ENCODE assay signal across 9 mouse cellular contexts in the genomic region with DNA sequence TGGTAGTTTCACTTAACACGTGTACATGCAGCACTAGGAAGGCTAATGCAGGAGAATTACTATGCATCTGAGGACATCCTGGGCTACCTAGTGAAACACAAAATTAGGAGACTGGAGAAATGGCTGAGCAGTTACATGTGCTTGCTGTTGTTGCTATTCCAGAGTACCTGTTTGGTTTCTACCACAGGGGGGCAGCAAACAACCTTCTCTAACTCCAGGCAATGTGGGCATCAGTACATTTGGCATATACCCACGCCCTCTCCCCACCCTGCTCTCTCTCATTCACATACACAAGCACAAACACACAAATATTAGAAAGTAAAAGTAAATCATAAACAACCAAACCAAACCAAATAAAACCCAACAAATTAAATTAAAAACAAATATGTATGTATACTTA. TPM values are rescaled to one million over a fixed set of nuclear protein-coding genes. Genes with fewer than 3 reads are reported as not detected.
A peak's percentile ranks its signal among the peaks of the same experiment; 100 is the strongest.
DNase-seq lines count a peak whose midpoint lies in the region; ATAC-seq and TF ChIP-seq lines count a peak whose summit lies in the region.
"Had no signal": no experiment of that assay in that cellular context is flagged by ENCODE, and none has a peak within 500 bp of the region (broad histone marks: within the 10 kb centered on the region; RNA-seq: fewer than 3 reads in every experiment).

No protein-coding gene starts in this region.

- peak; percentile 64 for DNase-seq in forebrain, embryonic 11.5 days (ENCODE audit: low spot score)
- no peak for DNase-seq in G1E (ENCODE audit: low spot score)
- peak; percentile 46 to 50 for DNase-seq in cerebellum, adult 2 months
- peak; percentile 10 to 23 for DNase-seq in gastrocnemius, adult 8-10 months (ENCODE audit: low spot score in 2 of 2)
- peak; percentile 19 for DNase-seq in large intestine, adult 2 months (ENCODE audit: low read depth, low spot score)
- DNase-seq in lung, postnatal 14 days: peak; percentile 64
- peak; percentile 36 for DNase-seq in right cerebral cortex, postnatal 36 days (ENCODE audit: low spot score in 2 of 2)

- ATAC-seq in forebrain, embryonic 11.5 days (replicated peaks; ENCODE audit: low FRiP score): 0 out of 2 replicates have a peak, but pooled peaks have one; percentile 27
- ATAC-seq in forebrain, embryonic 13.5 days: no peak; the same call in 1 of the 2 replicates
- no peak for ATAC-seq in G1E (ENCODE audit: extremely low read depth, insufficient number of reproducible peaks, low FRiP score, poor library complexity, severe bottlenecking)

- no peak overlapping the region for H3K4me3 ChIP-seq in forebrain, embryonic 11.5 days (ENCODE audit: low read depth, low read length)
- no peak overlapping the region for H3K4me3 ChIP-seq in forebrain, embryonic 13.5 days
- H3K4me3 ChIP-seq in G1E (ENCODE audit: low read depth, low read length): no peak overlapping the region
- H3K4me3 ChIP-seq in cerebellum, adult 2 months (replicated peaks; ENCODE audit: insufficient read depth, low read depth, low read length): no peak overlapping the region
- H3K4me3 ChIP-seq: limb, embryonic 12.5 days had no signal

- H3K27me3 ChIP-seq in forebrain, embryonic 11.5 days (ENCODE audit: control insufficient read depth, insufficient read depth, low read length): no peaks in the 10 kb centered on the region
- no peaks in the 10 kb centered on the region for H3K27me3 ChIP-seq in forebrain, embryonic 13.5 days
- H3K27me3 ChIP-seq in G1E (ENCODE audit: insufficient read depth, low read length): no peaks in the 10 kb centered on the region
- no peaks in the 10 kb centered on the region for H3K27me3 ChIP-seq in cerebellum, adult 2 months (ENCODE audit: control insufficient read depth, insufficient read depth, low read length)
- H3K27me3 ChIP-seq: limb, embryonic 12.5 days had no signal

- no peaks in the 10 kb centered on the region for H3K9me3 ChIP-seq in forebrain, embryonic 11.5 days (ENCODE audit: control insufficient read depth, low read length)
- H3K9me3 ChIP-seq in forebrain, embryonic 13.5 days (replicated peaks): no peaks in the 10 kb centered on the region
- H3K9me3 ChIP-seq in G1E (replicated peaks): no peaks in the 10 kb centered on the region
- H3K9me3 ChIP-seq: limb, embryonic 12.5 days had no signal

- WGBS in forebrain, embryonic 11.5 days: 76% methylated on average over 2 of the region's 2 CpGs
- WGBS in forebrain, embryonic 13.5 days: 53% methylated on average over 2 of the region's 2 CpGs
- 42% methylated on average over 2 of the region's 2 CpGs for WGBS in cerebellum, adult 2 months
- 48% methylated on average over 2 of the region's 2 CpGs for WGBS in large intestine, adult 2 months

- H3K4me2 ChIP-seq in forebrain, embryonic 11.5 days (ENCODE audit: low read depth, low read length, severe bottlenecking): no peak overlapping the region
- no peak overlapping the region for H3K4me2 ChIP-seq in forebrain, embryonic 13.5 days
- H3K4me2 ChIP-seq: limb, embryonic 12.5 days had no signal

- peak; percentile 47; the same call in 1 of the 2 replicates for TF ChIP-seq CTCF in G1E (IDR thresholded peaks at IDR 0.05; ENCODE audit: low read depth, low read length)
- TF ChIP-seq CTCF in cerebellum, adult 2 months (IDR thresholded peaks at IDR 0.05; ENCODE audit: borderline replicate concordance, insufficient read depth, low read depth, low read length): peak; percentile 67

- H3K4me1 ChIP-seq in forebrain, embryonic 11.5 days (replicated peaks; ENCODE audit: control insufficient read depth, insufficient read depth, low read length): no peaks in the 10 kb centered on the region
- no peaks in the 10 kb centered on the region for H3K4me1 ChIP-seq in forebrain, embryonic 13.5 days
- peaks cover 17% of the 10 kb centered on the region for H3K4me1 ChIP-seq in G1E (ENCODE audit: insufficient read depth, low read depth, low read length)
- H3K4me1 ChIP-seq in cerebellum, adult 2 months (ENCODE audit: control insufficient read depth, insufficient read depth, low read length): no peaks in the 10 kb centered on the region
- H3K4me1 ChIP-seq: limb, embryonic 12.5 days had no signal

- TF ChIP-seq POLR2A in cerebellum, adult 2 months (IDR thresholded peaks at IDR 0.05; ENCODE audit: borderline replicate concordance, insufficient read depth, low read length): no peak

- no peak overlapping the region for H3K9ac ChIP-seq in forebrain, embryonic 11.5 days (ENCODE audit: low read length)
- H3K9ac ChIP-seq in forebrain, embryonic 13.5 days: no peak overlapping the region
- H3K9ac ChIP-seq: limb, embryonic 12.5 days had no signal

- no peak overlapping the region for H3K27ac ChIP-seq in forebrain, embryonic 11.5 days (ENCODE audit: low read depth, low read length)
- no peak overlapping the region for H3K27ac ChIP-seq in forebrain, embryonic 13.5 days
- no peak overlapping the region for H3K27ac ChIP-seq in cerebellum, adult 2 months (ENCODE audit: insufficient read depth, low read length)
- H3K27ac ChIP-seq: limb, embryonic 12.5 days had no signal

- H3K36me3 ChIP-seq in forebrain, embryonic 11.5 days (ENCODE audit: control insufficient read depth, insufficient read depth, low read length): peaks cover 2% of the 10 kb centered on the region; the same call in 1 of the 2 replicates
- H3K36me3 ChIP-seq in forebrain, embryonic 13.5 days (ENCODE audit: poor library complexity, severe bottlenecking): peaks cover 53% of the 10 kb centered on the region
- H3K36me3 ChIP-seq in G1E (replicated peaks): peaks cover 52% of the 10 kb centered on the region

RNA-seq across cellular contexts. Expression of gene Pdcl, which starts 21.1 kb away (rescaled TPM):
- 65.0 and 71.7 TPM in 2 replicates for polyA plus RNA-seq in forebrain, embryonic 11.5 days (2014; fragmentation: Nextera tagmentation; extraction: Ambion mirVana)
- polyA plus RNA-seq in forebrain, embryonic 13.5 days (2015; fragmentation: Nextera tagmentation; extraction: Ambion mirVana): 74.2 and 77.9 TPM in 2 replicates
- 43.0 and 46.4 TPM in 2 replicates for total RNA-seq in G1E (2014; fragmentation: Nextera tagmentation)
- 58.4 and 72.6 TPM in 2 replicates for total RNA-seq in G1E (2017)
- 13.6 and 22.7 TPM in 2 replicates for polyA plus RNA-seq in G1E (2012)
- polyA plus RNA-seq in cerebellum, adult 2 months (2012; rRNA removed): 31.0 and 33.7 TPM in 2 replicates
- 10 to 100 TPM in 1 of 4 experiments, 1 to 10 TPM in 3; 8.2 to 11.7 (median 8.9) TPM for total RNA-seq in gastrocnemius, adult 8-10 months (2022)
- 8.3 and 9.8 TPM in 2 replicates for polyA plus RNA-seq in large intestine, adult 2 months (2012; rRNA removed)

RNA-seq across cellular contexts. Expression of gene Rc3h2, which starts 42.5 kb away (rescaled TPM):
- 26.7 and 31.1 TPM in 2 replicates for polyA plus RNA-seq in forebrain, embryonic 11.5 days (2014; fragmentation: Nextera tagmentation; extraction: Ambion mirVana)
- polyA plus RNA-seq in forebrain, embryonic 13.5 days (2015; fragmentation: Nextera tagmentation; extraction: Ambion mirVana): 25.5 and 25.6 TPM in 2 replicates
- total RNA-seq in G1E (2014; fragmentation: Nextera tagmentation) (86.0 and 118 TPM in 2 replicates), G1E (2017) (58.3 and 68.1 TPM in 2 replicates)
- polyA plus RNA-seq in G1E (2012): 1.7 and 2.1 TPM in 2 replicates
- 27.3 TPM in 2 replicates for polyA plus RNA-seq in cerebellum, adult 2 months (2012; rRNA removed)
- 10 to 100 TPM; 32.4 to 67.5 (median 43.8) TPM for total RNA-seq in gastrocnemius, adult 8-10 months (2022)
- 3.5 and 6.6 TPM in 2 replicates for polyA plus RNA-seq in large intestine, adult 2 months (2012; rRNA removed)

RNA-seq across cellular contexts. Expression of gene Olfr368, which starts 53.9 kb away (rescaled TPM):
- polyA plus RNA-seq in forebrain, embryonic 11.5 days (2014; fragmentation: Nextera tagmentation; extraction: Ambion mirVana): not detected in 2 replicates
- not detected in 2 replicates for polyA plus RNA-seq in forebrain, embryonic 13.5 days (2015; fragmentation: Nextera tagmentation; extraction: Ambion mirVana)
- total RNA-seq in G1E (2014; fragmentation: Nextera tagmentation) (not detected in 2 replicates), G1E (2017) (not detected in 2 replicates)
- not detected in 2 replicates for polyA plus RNA-seq in G1E (2012)
- polyA plus RNA-seq in cerebellum, adult 2 months (2012; rRNA removed): not detected in 2 replicates
- not detected for total RNA-seq in gastrocnemius, adult 8-10 months (2022)
- not detected in 2 replicates for polyA plus RNA-seq in large intestine, adult 2 months (2012; rRNA removed)
- polyA plus RNA-seq: limb, embryonic 12.5 days had no signal
